Mouse (Mus musculus) spleen, adult 2 months (tissue): ENCODE data around the gene Prss37.
A peak's percentile ranks its signal among the peaks of the same experiment; 100 is the strongest.

Source experiments
- CTCF ChIP-seq: fragments of 200-500 bp; IDR thresholded peaks from 2 replicates; pipeline ENCODE4 v1.5.1; 2011; ENCODE audit warnings: mild to moderate bottlenecking, inconsistent platforms; ENCODE audit not compliant: insufficient read depth, insufficient read length, insufficient replicate concordance; ENCODE audit errors: extremely low read depth
- POLR2A ChIP-seq: fragments of 200-500 bp; IDR thresholded peaks from 2 replicates; pipeline ENCODE4 v1.6.1; 2011; ENCODE audit warnings: low read depth, low read length, inconsistent platforms

GRCm38 (mm10) chr6:40465710-40466109, 53.6 kb downstream of the Prss37 start:
- TF ChIP-seq CTCF (peak; percentile 30; the same call in 1 of the 2 replicates), POLR2A (no peak)
